Mouse (Mus musculus) midbrain, embryonic 10.5 days (tissue): ENCODE measurements around the gene Akr1a1. TPM values are rescaled to one million over a fixed set of nuclear protein-coding genes. Genes with fewer than 3 reads are reported as not detected.
"Not testable (repeated sequence)": the region's sequence is repeated elsewhere in the genome, so short reads cannot be mapped to it uniquely, and the experiment has no call there.

Source experiments
- DNase-seq: peaks from one replicate; pipeline ENCODE4 v3.0.0-alpha.2; 2017; ENCODE audit warnings: low spot score
- H3K27ac ChIP-seq: fragments of 300-500 bp; sonication (generic); replicated peaks from 2 replicates; pipeline ENCODE4 v1.5.1; 2016; ENCODE audit warnings: mild to moderate bottlenecking
- H3K27me3 ChIP-seq: fragments of 300-500 bp; sonication (generic); 2 replicates; pipeline ENCODE4 v1.6.1; 2016; ENCODE audit warnings: low read depth, mild to moderate bottlenecking; ENCODE audit not compliant: poor library complexity, severe bottlenecking
- H3K36me3 ChIP-seq: fragments of 300-500 bp; sonication (generic); 2 replicates; pipeline ENCODE4 v1.6.1; 2016; ENCODE audit warnings: mild to moderate bottlenecking, moderate library complexity
- H3K4me1 ChIP-seq: fragments of 300-500 bp; sonication (generic); 2 replicates; pipeline ENCODE4 v1.6.1; 2016
- H3K4me3 ChIP-seq: fragments of 300-500 bp; sonication (generic); 2 replicates; pipeline ENCODE4 v1.5.1; 2016; ENCODE audit warnings: mild to moderate bottlenecking, moderate library complexity
- H3K9me3 ChIP-seq: fragments of 300-500 bp; sonication (generic); replicated peaks from 2 replicates; pipeline ENCODE4 v1.6.1; 2016; ENCODE audit warnings: mild to moderate bottlenecking
- WGBS: fragments of 180-500 bp; shearing (Covaris S2); methylation state at CpG from one replicate; pipeline ENCODE4 v1.1.7; 2016; 5-methylcytosine and 5-hydroxymethylcytosine counted together
- polyA plus RNA-seq: library from polyadenylated mRNA; unstranded; fragments of >200 nt; fragmentation: Nextera tagmentation; extraction: Ambion mirVana; gene quantifications from 2 replicates; pipeline ENCODE4 v1.2.1, GENCODE M21; 2016

Akr1a1 gene
- polyA plus RNA-seq, 1 experiment from 2014 or later = 529 TPM

- Histone ChIP-seq H3K9me3 (no peaks in the 10 kb centered on the region), H3K36me3 (no peaks in the 10 kb centered on the region), H3K4me1 (no peaks in the 10 kb centered on the region), H3K27ac (no peak overlapping the region), H3K27me3 (no peaks in the 10 kb centered on the region), H3K4me3 (no peak overlapping the region)
- 81% methylated on average over 1 of the region's 1 CpGs for WGBS
- no peak for DNase-seq
Measured at GRCm38 (mm10) chr4:116677808-116678207, 26.3 kb upstream of the Akr1a1 start.

DNA sequence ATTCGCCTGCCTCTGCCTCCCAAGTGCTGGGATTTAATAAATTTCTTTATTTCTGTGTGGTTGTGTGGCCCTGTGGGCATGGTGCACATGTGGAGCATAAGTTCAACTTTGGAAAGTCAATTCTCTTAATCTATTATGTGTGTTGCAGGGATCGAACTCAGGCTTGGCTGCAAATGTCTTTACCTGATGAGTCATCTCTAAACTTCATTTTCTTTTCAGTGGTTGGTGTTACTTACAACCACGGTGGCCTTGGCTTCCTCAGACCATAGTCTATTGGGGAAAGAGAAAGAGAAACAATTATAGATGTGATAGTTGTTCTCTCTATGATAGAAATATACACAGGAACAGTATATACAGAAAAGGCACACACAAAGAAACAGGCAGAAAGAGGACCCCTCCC, 24.5 kb upstream of the Akr1a1 start:
- no peak overlapping the region for H3K27ac ChIP-seq
- no peaks in the 10 kb centered on the region for H3K36me3 ChIP-seq
- H3K9me3 ChIP-seq = no peaks in the 10 kb centered on the region
- 90% methylated on average over 3 of the region's 3 CpGs for WGBS
- no peaks in the 10 kb centered on the region for H3K27me3 ChIP-seq
- no peak overlapping the region for H3K4me3 ChIP-seq
- no peak for DNase-seq
- no peaks in the 10 kb centered on the region for H3K4me1 ChIP-seq

GRCm38 (mm10) chr4:116674761-116675160, 23.3 kb upstream of the Akr1a1 start:
- not testable (repeated sequence) for DNase-seq, H3K27ac ChIP-seq, H3K36me3 ChIP-seq, H3K27me3 ChIP-seq, H3K4me1 ChIP-seq, H3K9me3 ChIP-seq, H3K4me3 ChIP-seq
- WGBS = 92% methylated on average over 6 of the region's 6 CpGs

DNA sequence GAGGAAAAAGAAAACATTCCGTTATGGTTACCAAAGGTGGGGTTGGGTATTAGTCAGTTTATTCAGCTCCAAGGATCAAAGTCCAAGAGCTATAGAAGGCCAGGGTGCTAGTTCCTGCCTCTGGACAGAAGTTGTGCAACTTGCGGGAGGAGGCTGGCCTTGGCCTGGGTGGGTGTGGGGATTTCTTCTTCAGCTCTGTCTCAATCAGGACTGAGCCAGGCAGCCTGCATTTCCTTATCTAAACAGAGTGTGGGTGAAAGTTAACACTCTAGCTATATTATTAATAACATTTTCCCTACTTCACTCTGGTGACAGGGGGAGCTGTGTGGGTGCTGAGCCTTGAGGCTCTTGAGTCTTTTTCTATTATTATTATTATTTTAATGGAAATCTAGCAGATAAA, 21.3 kb upstream of the Akr1a1 start:
- Histone ChIP-seq H3K27ac (no peak overlapping the region), H3K27me3 (no peaks in the 10 kb centered on the region), H3K4me1 (no peaks in the 10 kb centered on the region), H3K9me3 (no peaks in the 10 kb centered on the region), H3K4me3 (no peak overlapping the region), H3K36me3 (no peaks in the 10 kb centered on the region)
- WGBS = 76% methylated on average over 2 of the region's 2 CpGs
- DNase-seq = no peak

DNA sequence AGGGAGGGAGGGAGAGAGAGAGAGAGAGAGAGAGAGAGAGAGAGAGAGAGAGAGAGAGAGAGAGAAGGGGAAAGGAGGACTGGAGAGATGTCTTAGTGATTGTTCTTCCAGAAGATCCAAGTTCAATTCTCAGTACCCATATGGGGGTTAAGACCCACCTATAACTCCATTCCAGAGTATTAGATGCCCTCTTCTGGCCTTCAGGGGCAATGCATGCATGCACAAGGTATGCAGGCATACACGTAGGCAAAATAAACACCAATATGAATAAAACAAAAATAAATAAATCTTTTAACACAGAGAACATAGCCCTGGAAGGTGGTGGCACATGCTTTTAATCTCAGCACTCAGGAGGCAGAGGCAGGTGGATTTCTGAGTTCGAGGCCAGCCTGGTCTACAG, 17.8 kb upstream of the Akr1a1 start:
- Histone ChIP-seq H3K4me1 (no peaks in the 10 kb centered on the region), H3K36me3 (no peaks in the 10 kb centered on the region), H3K27ac (no peak overlapping the region), H3K9me3 (no peaks in the 10 kb centered on the region), H3K27me3 (no peaks in the 10 kb centered on the region), H3K4me3 (no peak overlapping the region)
- 66% methylated on average over 2 of the region's 2 CpGs for WGBS
- no peak for DNase-seq

GRCm38 (mm10) chr4:116668145-116668544, 16.7 kb upstream of the Akr1a1 start:
- WGBS = 72% methylated on average over 3 of the region's 3 CpGs
- Histone ChIP-seq H3K4me3 (no peak overlapping the region), H3K27me3 (no peaks in the 10 kb centered on the region), H3K4me1 (no peaks in the 10 kb centered on the region), H3K9me3 (no peaks in the 10 kb centered on the region), H3K36me3 (no peaks in the 10 kb centered on the region), H3K27ac (no peak overlapping the region)
- no peak for DNase-seq

DNA sequence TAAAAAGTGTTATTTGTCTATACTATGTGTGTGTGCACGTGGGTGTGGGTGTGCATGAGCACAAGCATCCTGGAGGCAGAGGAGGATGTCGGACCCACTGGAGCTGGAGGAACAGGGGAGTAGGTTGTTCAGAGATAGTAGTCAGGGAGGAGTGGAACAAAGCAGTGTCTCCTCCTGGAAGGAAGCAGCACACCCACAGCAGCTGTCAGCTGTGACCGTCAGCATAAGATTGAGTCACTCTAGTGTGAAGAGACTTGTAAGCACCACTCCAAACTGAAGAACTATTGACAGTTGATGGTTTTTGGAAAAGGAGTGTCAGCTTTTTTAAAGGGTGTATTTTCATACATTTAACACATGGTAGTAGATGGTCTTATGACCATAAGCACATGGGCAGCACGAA, 15.1 kb upstream of the Akr1a1 start:
- H3K27me3 ChIP-seq = no peaks in the 10 kb centered on the region
- WGBS = 78% methylated on average over 4 of the region's 4 CpGs
- no peak for DNase-seq
- no peaks in the 10 kb centered on the region for H3K36me3 ChIP-seq
- no peak overlapping the region for H3K4me3 ChIP-seq
- no peak overlapping the region for H3K27ac ChIP-seq
- no peaks in the 10 kb centered on the region for H3K9me3 ChIP-seq
- H3K4me1 ChIP-seq = no peaks in the 10 kb centered on the region

- Histone ChIP-seq H3K4me3 (no peak overlapping the region), H3K27me3 (no peaks in the 10 kb centered on the region), H3K9me3 (no peaks in the 10 kb centered on the region), H3K27ac (no peak overlapping the region), H3K4me1 (no peaks in the 10 kb centered on the region), H3K36me3 (no peaks in the 10 kb centered on the region)
- no peak for DNase-seq
- WGBS = 88% methylated on average over 1 of the region's 1 CpGs
Measured at GRCm38 (mm10) chr4:116661998-116662397, 10.5 kb upstream of the Akr1a1 start.

DNA sequence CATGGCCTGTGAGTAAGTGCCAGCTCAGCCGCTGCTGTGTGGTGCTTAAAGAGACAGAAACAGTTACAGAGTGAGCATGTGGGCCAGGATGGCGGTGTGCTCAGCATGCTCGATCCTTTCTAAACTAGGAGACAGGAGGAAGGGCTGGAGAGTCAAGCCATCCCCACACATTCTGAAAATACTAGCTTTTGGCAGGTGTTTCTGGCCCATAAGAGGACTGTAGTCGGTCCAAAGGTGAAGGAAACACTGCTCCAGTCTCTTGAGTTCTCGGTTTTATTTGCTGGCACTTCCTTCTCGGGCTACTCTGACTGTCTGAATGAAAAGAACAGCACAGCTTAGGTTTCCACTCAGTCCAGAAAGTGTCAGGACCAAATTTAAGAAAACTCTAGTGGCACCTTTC, 9.3 kb upstream of the Akr1a1 start:
- H3K4me3 ChIP-seq = no peak overlapping the region
- no peaks in the 10 kb centered on the region for H3K36me3 ChIP-seq
- no peak overlapping the region for H3K27ac ChIP-seq
- no peaks in the 10 kb centered on the region for H3K4me1 ChIP-seq
- no peaks in the 10 kb centered on the region for H3K9me3 ChIP-seq
- H3K27me3 ChIP-seq = no peaks in the 10 kb centered on the region
- DNase-seq = no peak
- 85% methylated on average over 6 of the region's 6 CpGs for WGBS

DNA sequence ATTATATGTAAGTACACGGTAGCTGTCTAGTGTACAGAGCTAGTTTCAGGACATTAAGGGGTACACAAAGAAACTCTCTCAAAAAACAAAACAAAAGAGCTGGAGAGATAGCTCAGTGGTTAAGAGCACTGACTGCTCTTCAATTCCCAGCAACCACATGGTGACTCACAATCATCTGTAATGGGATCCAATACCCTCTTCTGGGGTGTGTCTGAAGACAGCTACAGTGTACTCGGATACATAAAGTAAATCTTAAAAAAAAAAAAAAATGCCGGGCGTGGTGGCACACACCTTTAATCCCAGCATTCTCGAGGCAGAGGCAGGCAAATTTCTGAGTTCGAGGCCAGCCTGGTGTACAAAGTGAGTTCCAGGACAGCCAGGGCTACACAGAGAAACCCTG, 8.4 kb upstream of the Akr1a1 start:
- 90% methylated on average over 6 of the region's 6 CpGs for WGBS
- H3K4me1 ChIP-seq, H3K4me3 ChIP-seq, H3K9me3 ChIP-seq, H3K27me3 ChIP-seq, DNase-seq, H3K27ac ChIP-seq, H3K36me3 ChIP-seq: not testable (repeated sequence)

DNA sequence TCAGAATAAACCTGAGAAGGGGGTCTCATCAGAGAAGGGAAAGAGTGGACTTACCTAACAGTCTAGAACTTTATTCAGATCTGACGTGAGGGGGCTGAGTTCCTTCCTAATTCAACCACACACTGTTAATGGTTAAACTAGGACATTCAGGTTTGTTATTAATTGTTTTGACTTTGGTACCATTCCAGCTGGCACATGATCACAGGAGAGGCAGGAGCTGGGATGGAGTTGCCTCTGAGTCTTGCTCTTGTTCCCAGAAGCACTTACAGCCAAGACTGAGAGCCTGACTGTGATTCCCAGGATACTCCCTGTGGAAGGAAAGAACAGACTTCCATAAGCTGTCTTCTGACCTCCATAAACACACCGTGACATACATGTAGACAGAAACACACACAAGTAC, 8.0 kb upstream of the Akr1a1 start:
- Histone ChIP-seq H3K4me1 (no peaks in the 10 kb centered on the region), H3K9me3 (no peaks in the 10 kb centered on the region), H3K4me3 (no peak overlapping the region), H3K27me3 (no peaks in the 10 kb centered on the region), H3K27ac (no peak overlapping the region), H3K36me3 (no peaks in the 10 kb centered on the region)
- 93% methylated on average over 2 of the region's 2 CpGs for WGBS
- DNase-seq = no peak

- H3K27me3 ChIP-seq = no peaks in the 10 kb centered on the region
- no peaks in the 10 kb centered on the region for H3K4me1 ChIP-seq
- DNase-seq = no peak
- no peak overlapping the region for H3K4me3 ChIP-seq
- H3K27ac ChIP-seq = no peak overlapping the region
- WGBS = 44% methylated on average over 3 of the region's 3 CpGs
- no peaks in the 10 kb centered on the region for H3K9me3 ChIP-seq
- H3K36me3 ChIP-seq = no peaks in the 10 kb centered on the region
Measured at GRCm38 (mm10) chr4:116657971-116658370, 6.5 kb upstream of the Akr1a1 start.

DNA sequence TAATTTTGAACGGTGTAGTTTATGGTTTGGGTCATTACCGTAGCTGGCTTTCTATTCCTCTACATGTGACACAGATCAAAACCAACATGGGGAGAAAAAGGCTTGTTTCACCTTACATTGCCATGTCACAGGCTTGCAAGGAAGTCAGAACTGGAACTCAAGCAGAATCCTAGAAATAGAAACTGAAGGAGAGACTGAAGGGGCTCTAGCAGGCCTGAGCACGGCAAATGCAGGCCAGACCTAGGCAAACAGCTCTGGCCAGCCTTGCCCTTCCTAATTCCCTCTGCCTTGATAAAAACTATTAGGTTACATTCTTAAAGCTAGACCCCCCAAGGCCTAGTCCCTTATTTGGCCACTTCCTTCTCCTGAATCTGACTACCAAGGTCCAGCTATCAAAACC, 4.2 kb upstream of the Akr1a1 start:
- H3K4me3 ChIP-seq = no peak overlapping the region
- H3K27me3 ChIP-seq = no peaks in the 10 kb centered on the region
- H3K9me3 ChIP-seq = no peaks in the 10 kb centered on the region
- no peak overlapping the region for H3K27ac ChIP-seq
- no peaks in the 10 kb centered on the region for H3K36me3 ChIP-seq
- H3K4me1 ChIP-seq = peaks cover 5% of the 10 kb centered on the region
- WGBS = 73% methylated on average over 3 of the region's 3 CpGs
- no peak for DNase-seq

- Histone ChIP-seq H3K9me3 (no peaks in the 10 kb centered on the region), H3K27me3 (no peaks in the 10 kb centered on the region), H3K4me1 (peaks cover 10% of the 10 kb centered on the region), H3K4me3 (no peak overlapping the region), H3K27ac (no peak overlapping the region), H3K36me3 (peaks cover under 1% of the 10 kb centered on the region; the same call in 1 of the 2 replicates)
- 62% methylated on average over 2 of the region's 2 CpGs for WGBS
- DNase-seq = no peak
Measured at GRCm38 (mm10) chr4:116655100-116655499, 3.6 kb upstream of the Akr1a1 start.
